Mouse (Mus musculus): ENCODE data around the gene Lamtor4. TPM values are rescaled to one million over a fixed set of nuclear protein-coding genes. Genes with fewer than 3 reads are reported as not detected.
A peak's percentile ranks its signal among the peaks of the same experiment; 100 is the strongest.
"Not testable (repeated sequence)": the region's sequence is repeated elsewhere in the genome, so short reads cannot be mapped to it uniquely, and the experiment has no call there.

The Lamtor4 gene
- polyA plus RNA-seq (2014; fragmentation: Nextera tagmentation; extraction: Ambion mirVana), result 44.2 and 46.0 TPM in 2 replicates

GRCm38 (mm10) chr5:138255353-138256093 lies at the start of gene Lamtor4:
Gene Lamtor4 (plus strand): TSS chr5:138255482.
- ATAC-seq (ENCODE audit: insufficient read depth), result peak; percentile 100
- H3K9me3 ChIP-seq (ENCODE audit: low read depth, low read length), result no peaks in the 10 kb centered on the region
- peaks cover 24% of the 10 kb centered on the region for H3K36me3 ChIP-seq (ENCODE audit: insufficient read depth)

GRCm38 (mm10) chr5:138207253-138207652 lies 48.0 kb upstream of the Lamtor4 start:
- TF ChIP-seq CTCF (IDR thresholded peaks at IDR 0.05; ENCODE audit: low read depth), result no peak
- Histone ChIP-seq H3K36me3 (ENCODE audit: insufficient read depth) (no peaks in the 10 kb centered on the region), H3K27me3 (ENCODE audit: insufficient read depth, low read length) (no peaks in the 10 kb centered on the region), H3K27ac (ENCODE audit: low read depth) (no peak overlapping the region), H3K4me3 (ENCODE audit: low read depth, low read length) (no peak overlapping the region), H3K4me1 (ENCODE audit: insufficient read depth) (no peaks in the 10 kb centered on the region), H3K4me2 (no peak overlapping the region), H3K9me3 (ENCODE audit: low read depth, low read length) (no peaks in the 10 kb centered on the region), H3K9ac (no peak overlapping the region)
- ATAC-seq (ENCODE audit: insufficient read depth), result no peak
- no peak for DNase-seq
- 69% methylated on average over 1 of the region's 1 CpGs for WGBS

More at GRCm38 (mm10) chr5:138255353-138256093, at the start of gene Lamtor4:
- TF ChIP-seq CTCF (IDR thresholded peaks at IDR 0.05; ENCODE audit: low read depth), result 0 out of 2 replicates have a peak, but pooled peaks have one; percentile 4
- Histone ChIP-seq H3K27ac (ENCODE audit: low read depth) (peak within 1 kb of the TSS; percentile 51; the same call in 1 of the 2 replicates), H3K4me2 (peak within 1 kb of the TSS; percentile 64), H3K4me1 (ENCODE audit: insufficient read depth) (no peaks in the 10 kb centered on the region), H3K27me3 (ENCODE audit: insufficient read depth, low read length) (no peaks in the 10 kb centered on the region), H3K4me3 (ENCODE audit: low read depth, low read length) (peak within 1 kb of the TSS; percentile 64), H3K9ac (peak within 1 kb of the TSS; percentile 56)
- peak; percentile 96 for DNase-seq
- under 1% methylated on average over 38 of the region's 38 CpGs for WGBS

- Histone ChIP-seq H3K9ac (no peak overlapping the region), H3K36me3 (ENCODE audit: insufficient read depth) (no peaks in the 10 kb centered on the region), H3K4me3 (ENCODE audit: low read depth, low read length) (no peak overlapping the region), H3K27me3 (ENCODE audit: insufficient read depth, low read length) (no peaks in the 10 kb centered on the region), H3K9me3 (ENCODE audit: low read depth, low read length) (no peaks in the 10 kb centered on the region; the same call in 1 of the 2 replicates), H3K4me1 (ENCODE audit: insufficient read depth) (no peaks in the 10 kb centered on the region), H3K4me2 (no peak overlapping the region), H3K27ac (ENCODE audit: low read depth) (no peak overlapping the region)
- WGBS, result 74% methylated on average over 4 of the region's 4 CpGs
- no peak for ATAC-seq (ENCODE audit: insufficient read depth)
- DNase-seq, result no peak
- no peak for TF ChIP-seq CTCF (IDR thresholded peaks at IDR 0.05; ENCODE audit: low read depth)
Observed at GRCm38 (mm10) chr5:138207873-138208272, 47.4 kb upstream of the Lamtor4 start.

GRCm38 (mm10) chr5:138216632-138217031 lies 38.6 kb upstream of the Lamtor4 start:
- not testable (repeated sequence) for H3K36me3 ChIP-seq (ENCODE audit: insufficient read depth); H3K4me1 ChIP-seq (ENCODE audit: insufficient read depth); H3K4me2 ChIP-seq; H3K9me3 ChIP-seq (ENCODE audit: low read depth, low read length); H3K27me3 ChIP-seq (ENCODE audit: insufficient read depth, low read length); H3K27ac ChIP-seq (ENCODE audit: low read depth); H3K9ac ChIP-seq; DNase-seq; ATAC-seq (ENCODE audit: insufficient read depth); H3K4me3 ChIP-seq (ENCODE audit: low read depth, low read length)
- WGBS, result 90% methylated on average over 13 of the region's 13 CpGs

DNA sequence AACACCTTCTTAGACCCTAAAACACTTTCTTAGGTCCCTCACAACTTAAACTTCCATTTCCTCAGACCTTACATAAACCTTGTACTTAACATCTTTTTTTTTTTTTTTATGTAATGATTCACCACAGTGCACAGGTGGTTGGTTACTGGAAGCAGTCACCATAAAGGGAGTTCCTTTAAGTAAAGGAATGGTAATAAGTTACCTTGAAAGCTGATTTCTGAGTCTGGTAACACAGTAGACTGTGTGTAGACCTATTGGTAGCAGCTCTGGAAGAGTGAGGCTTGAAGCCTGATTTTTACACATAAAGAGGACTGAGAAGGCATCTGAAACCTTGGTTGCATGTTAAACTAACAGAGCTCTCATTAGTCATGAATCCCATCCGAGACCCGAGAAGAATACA lies 35.4 kb upstream of the Lamtor4 start:
- H3K9ac ChIP-seq, result no peak overlapping the region
- no peak for TF ChIP-seq CTCF (IDR thresholded peaks at IDR 0.05; ENCODE audit: low read depth)
- DNase-seq (no peak), ATAC-seq (ENCODE audit: insufficient read depth) (no peak)
- no peaks in the 10 kb centered on the region for H3K27me3 ChIP-seq (ENCODE audit: insufficient read depth, low read length)
- WGBS, result 29% methylated on average over 2 of the region's 2 CpGs
- no peak overlapping the region for H3K27ac ChIP-seq (ENCODE audit: low read depth)
- H3K4me1 ChIP-seq (ENCODE audit: insufficient read depth), result no peaks in the 10 kb centered on the region
- no peaks in the 10 kb centered on the region for H3K9me3 ChIP-seq (ENCODE audit: low read depth, low read length)
- no peak overlapping the region for H3K4me3 ChIP-seq (ENCODE audit: low read depth, low read length)
- no peaks in the 10 kb centered on the region for H3K36me3 ChIP-seq (ENCODE audit: insufficient read depth)
- H3K4me2 ChIP-seq, result no peak overlapping the region

DNA sequence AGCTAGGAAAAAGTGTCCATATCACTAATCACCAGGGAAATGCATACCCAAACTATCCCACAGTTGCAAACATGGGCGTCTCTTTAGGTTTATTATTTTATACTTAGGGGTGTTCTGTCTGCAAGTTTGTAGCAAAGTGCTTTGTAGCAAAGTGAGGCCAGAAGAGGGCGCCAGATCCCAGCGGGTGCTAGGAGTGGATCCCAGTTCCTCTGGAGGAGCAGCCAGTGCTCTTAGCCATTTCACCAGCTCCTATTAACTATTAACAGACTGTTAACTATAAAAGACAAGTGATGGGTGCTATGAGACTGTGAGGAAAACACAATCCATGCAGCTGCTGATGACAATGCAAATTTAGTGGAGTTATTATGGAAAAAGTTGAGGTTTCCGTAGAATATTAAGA lies 33.2 kb upstream of the Lamtor4 start:
- peak; percentile 79 for TF ChIP-seq CTCF (IDR thresholded peaks at IDR 0.05; ENCODE audit: low read depth)
- peak; percentile 90 for DNase-seq
- Histone ChIP-seq H3K9ac (no peak overlapping the region), H3K4me3 (ENCODE audit: low read depth, low read length) (no peak overlapping the region), H3K27ac (ENCODE audit: low read depth) (no peak overlapping the region), H3K36me3 (ENCODE audit: insufficient read depth) (no peaks in the 10 kb centered on the region), H3K27me3 (ENCODE audit: insufficient read depth, low read length) (no peaks in the 10 kb centered on the region), H3K4me1 (ENCODE audit: insufficient read depth) (no peaks in the 10 kb centered on the region), H3K4me2 (no peak overlapping the region), H3K9me3 (ENCODE audit: low read depth, low read length) (no peaks in the 10 kb centered on the region)
- no peak for ATAC-seq (ENCODE audit: insufficient read depth)
- WGBS, result 25% methylated on average over 4 of the region's 4 CpGs

DNA sequence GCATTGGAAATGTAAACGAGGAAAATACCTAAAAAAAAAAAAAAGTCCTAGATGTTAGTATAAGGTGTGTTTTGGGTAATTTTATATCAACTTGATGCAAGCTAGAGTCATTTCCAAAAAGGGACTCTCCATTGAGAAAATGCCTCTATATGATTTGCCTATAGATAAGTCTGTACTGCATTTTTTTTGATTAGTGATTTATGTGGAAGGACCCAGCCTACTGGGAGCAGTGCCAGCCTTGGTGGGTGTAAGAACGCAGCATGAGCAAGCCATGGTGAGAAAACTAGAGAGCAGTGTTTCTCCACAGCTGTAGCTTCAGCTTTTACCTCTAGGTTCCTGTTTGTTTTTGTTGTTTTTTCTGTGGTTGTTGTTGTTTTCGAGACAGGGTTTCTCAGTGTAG lies 32.0 kb upstream of the Lamtor4 start:
- DNase-seq (no peak), ATAC-seq (ENCODE audit: insufficient read depth) (no peak)
- Histone ChIP-seq H3K4me3 (ENCODE audit: low read depth, low read length) (no peak overlapping the region), H3K36me3 (ENCODE audit: insufficient read depth) (no peaks in the 10 kb centered on the region), H3K9ac (no peak overlapping the region), H3K27me3 (ENCODE audit: insufficient read depth, low read length) (no peaks in the 10 kb centered on the region), H3K4me2 (no peak overlapping the region), H3K4me1 (ENCODE audit: insufficient read depth) (no peaks in the 10 kb centered on the region), H3K27ac (ENCODE audit: low read depth) (no peak overlapping the region), H3K9me3 (ENCODE audit: low read depth, low read length) (no peaks in the 10 kb centered on the region)
- WGBS, result 52% methylated on average over 3 of the region's 3 CpGs
- no peak for TF ChIP-seq CTCF (IDR thresholded peaks at IDR 0.05; ENCODE audit: low read depth)
